Mouse (Mus musculus) spleen, adult 2 months (tissue): ENCODE data around the gene Ucp2.

Source experiments
- CTCF ChIP-seq: fragments of 200-500 bp; IDR thresholded peaks from 2 replicates; pipeline ENCODE4 v1.5.1; 2011; ENCODE audit warnings: mild to moderate bottlenecking, inconsistent platforms; ENCODE audit not compliant: insufficient read depth, insufficient read length, insufficient replicate concordance; ENCODE audit errors: extremely low read depth
- POLR2A ChIP-seq: fragments of 200-500 bp; IDR thresholded peaks from 2 replicates; pipeline ENCODE4 v1.6.1; 2011; ENCODE audit warnings: low read depth, low read length, inconsistent platforms

DNA sequence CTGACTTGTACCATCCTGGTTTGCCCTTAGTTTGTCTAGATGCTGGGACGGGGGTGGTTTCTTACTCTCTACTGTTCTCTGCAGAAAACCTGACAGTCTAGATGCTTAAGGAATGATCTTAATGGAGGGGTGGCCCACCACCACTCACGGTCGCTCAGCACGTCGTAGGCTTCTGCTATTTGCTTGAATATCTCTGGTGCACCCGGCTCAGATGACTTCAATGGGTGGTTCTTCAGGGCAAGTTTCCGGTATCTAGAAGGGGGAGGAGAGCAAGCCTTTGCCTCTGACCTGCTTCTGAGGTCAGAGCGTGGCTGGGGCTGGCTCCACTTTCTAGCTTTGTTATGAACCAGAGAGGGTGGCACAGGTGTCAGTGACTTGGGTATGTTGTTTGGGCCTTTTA, 18.5 kb downstream of the Ucp2 start:
- TF ChIP-seq CTCF: no peak
- no peak for TF ChIP-seq POLR2A
